Mouse (Mus musculus): ENCODE measurements around the gene Pik3c2a. TPM values are rescaled to one million over a fixed set of nuclear protein-coding genes. Genes with fewer than 3 reads are reported as not detected.

The Pik3c2a gene
- polyA plus RNA-seq, 1 experiment from 2014 or later: 32.4 TPM

DNA sequence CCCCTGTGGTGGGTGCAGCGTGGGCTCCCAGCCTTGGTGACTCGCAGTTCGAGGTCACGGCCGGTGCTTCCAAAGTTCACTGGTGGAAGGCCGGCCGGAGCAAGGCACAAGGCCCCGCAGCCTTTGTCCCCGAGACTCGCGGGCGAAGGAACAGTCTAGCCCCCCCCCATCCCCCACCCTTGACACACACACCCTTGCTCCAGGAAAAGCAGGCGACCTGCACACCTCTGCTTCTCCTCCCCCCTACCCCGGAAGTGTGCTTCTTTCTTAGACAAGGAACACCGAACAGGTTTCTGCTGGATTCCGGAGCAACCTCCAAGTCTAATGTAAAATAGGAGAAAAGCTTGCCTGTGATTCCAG lies 134.6 kb downstream of the Pik3c2a start:
- Histone ChIP-seq H3K36me3 (replicated peaks) (no peaks in the 10 kb centered on the region), H3K4me3 (replicated peaks) (peak overlapping the region; percentile 88), H3K9ac (peak overlapping the region; percentile 76), H3K4me1 (peaks cover 27% of the 10 kb centered on the region), H3K27me3 (no peaks in the 10 kb centered on the region), H3K4me2 (peak overlapping the region; percentile 95), H3K27ac (peak overlapping the region; percentile 46; the same call in 1 of the 2 replicates), H3K9me3 (no peaks in the 10 kb centered on the region)
- WGBS: 2% methylated on average over 16 of the region's 16 CpGs
- ATAC-seq (ENCODE audit: low FRiP score): peak; percentile 27

DNA sequence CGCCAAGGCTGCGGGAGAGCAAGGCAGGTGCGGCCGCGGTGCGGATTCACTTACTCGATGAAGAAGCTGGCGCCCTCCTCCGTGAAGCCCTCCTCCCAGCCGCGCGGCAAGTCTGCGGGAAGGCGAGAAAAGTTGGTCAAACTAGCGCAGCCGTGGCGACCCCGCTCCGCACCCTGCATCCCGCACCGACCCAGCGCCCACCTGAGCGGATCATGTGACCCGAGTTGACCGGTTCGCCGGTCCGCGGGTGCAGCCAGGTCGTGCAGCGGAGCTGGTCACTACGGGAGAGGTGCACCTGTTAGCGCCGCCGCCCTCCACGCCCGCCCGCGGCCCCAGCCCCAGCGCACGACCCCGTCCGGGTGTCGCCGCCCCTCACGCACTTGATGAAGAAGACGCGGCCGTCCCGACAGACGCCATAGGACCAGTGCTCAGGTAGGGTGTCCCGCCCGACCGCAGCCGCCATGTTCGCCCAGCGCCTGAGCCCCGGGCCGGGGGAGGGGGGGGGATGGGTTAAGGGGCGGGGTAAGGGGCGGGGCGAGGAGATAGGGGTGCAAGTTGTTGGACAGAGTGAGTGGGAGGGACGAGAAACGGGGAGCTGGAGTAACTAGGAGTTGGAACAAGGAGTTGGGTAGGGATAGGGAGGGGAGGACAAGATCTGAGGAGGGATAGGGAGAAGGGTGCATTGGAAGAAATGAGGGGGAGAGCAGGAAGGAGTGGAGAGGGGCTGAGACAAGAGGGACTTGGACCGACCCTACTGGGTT lies 135.2 kb downstream of the Pik3c2a start, which contains the start of gene Plekha7:
Gene Plekha7, minus strand, starts transcription at position 506 of the 761 bp plus-strand sequence.
- H3K4me1 ChIP-seq: peaks cover 27% of the 10 kb centered on the region
- peak within 1 kb of the TSS; percentile 95 for H3K4me2 ChIP-seq
- H3K9ac ChIP-seq: peak within 1 kb of the TSS; percentile 76
- peak within 1 kb of the TSS; percentile 88 for H3K4me3 ChIP-seq (replicated peaks)
- no peaks in the 10 kb centered on the region for H3K9me3 ChIP-seq
- peak; percentile 74 for ATAC-seq (ENCODE audit: low FRiP score)
- WGBS: 0% methylated on average over 58 of the region's 65 CpGs
- no peaks in the 10 kb centered on the region for H3K27me3 ChIP-seq
- peak within 1 kb of the TSS; percentile 85 for H3K27ac ChIP-seq
- no peaks in the 10 kb centered on the region for H3K36me3 ChIP-seq (replicated peaks)

DNA sequence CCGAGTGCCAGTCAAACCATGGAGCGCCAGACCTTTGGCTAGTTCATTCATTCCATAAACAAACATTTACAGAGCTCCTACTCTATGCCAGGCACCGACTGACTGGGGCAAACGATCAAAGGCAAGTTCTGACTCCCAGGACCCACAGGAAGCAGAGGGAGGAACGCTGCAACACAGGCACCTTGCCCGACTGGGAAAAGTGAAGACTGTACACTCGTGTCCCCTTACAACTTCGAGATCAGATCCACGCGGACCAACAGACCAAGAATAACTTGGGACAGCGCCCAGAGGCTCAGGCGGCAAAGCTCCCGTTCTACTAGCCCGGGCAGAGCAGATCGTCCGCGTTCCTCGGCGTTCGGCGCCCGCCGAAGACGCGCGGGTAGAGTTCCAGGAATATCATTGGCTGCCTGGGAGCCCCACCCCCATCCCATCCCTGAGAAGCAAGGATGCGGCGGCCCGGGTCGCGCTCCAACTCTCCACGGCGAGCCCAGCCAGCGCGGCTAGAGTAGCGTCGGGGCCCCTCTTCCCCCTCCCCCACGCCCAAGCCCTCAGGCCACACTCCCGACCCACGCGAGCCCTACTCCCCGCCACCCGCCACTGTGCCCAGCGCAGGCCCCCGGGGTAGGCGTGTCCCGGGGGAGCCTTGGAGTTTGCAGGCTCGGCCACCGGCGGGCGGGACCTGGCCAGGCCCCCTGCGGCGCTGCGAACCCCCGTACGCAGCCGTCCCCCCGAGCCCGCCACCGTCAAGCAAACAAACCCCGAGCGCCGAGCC lies 136.0 kb downstream of the Pik3c2a start:
- Histone ChIP-seq H3K9me3 (no peaks in the 10 kb centered on the region), H3K27ac (peak overlapping the region; percentile 85), H3K4me1 (peaks cover 27% of the 10 kb centered on the region), H3K4me2 (peak overlapping the region; percentile 95), H3K36me3 (replicated peaks) (no peaks in the 10 kb centered on the region), H3K27me3 (no peaks in the 10 kb centered on the region), H3K4me3 (replicated peaks) (peak overlapping the region; percentile 88), H3K9ac (peak overlapping the region; percentile 76)
- peak; percentile 86 for ATAC-seq (ENCODE audit: low FRiP score)
- under 1% methylated on average over 61 of the region's 63 CpGs for WGBS

DNA sequence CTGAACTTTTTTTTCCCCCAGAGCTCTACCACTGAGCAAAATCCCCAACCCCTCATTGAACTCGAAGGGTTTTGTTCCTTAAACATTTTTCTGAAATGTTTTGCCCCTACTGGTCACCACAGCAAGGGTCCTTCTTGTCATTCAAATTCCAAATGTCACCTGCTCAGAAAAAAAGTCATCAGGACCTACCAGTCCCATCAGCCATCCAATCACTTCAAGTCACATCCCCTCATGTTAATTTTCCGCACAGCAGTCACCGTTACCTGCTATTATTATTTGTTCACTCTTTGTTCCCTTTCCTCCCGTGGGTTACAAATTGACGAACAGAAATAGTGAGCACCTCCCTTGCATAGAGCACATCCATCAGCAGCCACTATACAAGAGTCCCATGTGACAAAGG lies 136.6 kb downstream of the Pik3c2a start:
- no peak for ATAC-seq (ENCODE audit: low FRiP score)
- Histone ChIP-seq H3K27me3 (no peaks in the 10 kb centered on the region), H3K9ac (peak overlapping the region; percentile 76), H3K4me3 (replicated peaks) (peak overlapping the region; percentile 88), H3K36me3 (replicated peaks) (no peaks in the 10 kb centered on the region), H3K4me2 (peak overlapping the region; percentile 95), H3K9me3 (no peaks in the 10 kb centered on the region), H3K27ac (no peak overlapping the region), H3K4me1 (peaks cover 27% of the 10 kb centered on the region)
- 8% methylated on average over 5 of the region's 5 CpGs for WGBS

DNA sequence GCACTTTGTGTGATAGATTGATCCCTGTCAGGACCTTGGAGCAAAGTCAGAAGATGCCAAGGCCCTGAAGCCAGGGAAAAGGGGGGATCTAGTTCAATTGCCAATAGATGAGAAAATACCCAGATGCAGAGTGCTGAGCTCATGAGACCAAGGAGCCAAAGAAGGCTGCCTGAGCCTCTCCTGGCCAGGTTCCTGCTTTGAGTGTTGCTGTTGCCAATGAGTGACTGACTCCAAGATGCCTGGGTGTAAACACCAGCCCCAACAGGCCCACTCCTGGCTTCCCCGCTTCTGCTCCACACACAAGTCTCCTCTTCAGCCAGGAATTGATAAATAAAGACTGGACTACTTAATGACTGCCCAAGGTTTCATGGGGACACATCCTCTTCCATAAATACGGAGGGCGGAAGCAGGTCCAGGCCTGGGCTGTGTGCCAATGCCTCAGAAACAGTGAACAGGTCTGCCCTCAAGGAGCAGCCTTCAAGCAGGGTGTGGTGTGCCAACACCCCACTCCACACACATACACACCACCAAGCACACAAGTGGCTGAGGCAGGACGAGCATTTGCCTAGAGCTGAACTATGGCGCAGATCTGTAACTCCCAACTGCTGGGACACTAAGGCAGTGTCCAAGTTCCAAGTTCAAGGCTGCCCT lies 141.5 kb downstream of the Pik3c2a start:
- Histone ChIP-seq H3K9ac (no peak overlapping the region), H3K27ac (no peak overlapping the region), H3K36me3 (replicated peaks) (no peaks in the 10 kb centered on the region), H3K9me3 (no peaks in the 10 kb centered on the region), H3K4me3 (replicated peaks) (no peak overlapping the region), H3K27me3 (no peaks in the 10 kb centered on the region), H3K4me1 (peaks cover 13% of the 10 kb centered on the region), H3K4me2 (no peak overlapping the region)
- ATAC-seq (ENCODE audit: low FRiP score): no peak
- WGBS: 92% methylated on average over 5 of the region's 5 CpGs

DNA sequence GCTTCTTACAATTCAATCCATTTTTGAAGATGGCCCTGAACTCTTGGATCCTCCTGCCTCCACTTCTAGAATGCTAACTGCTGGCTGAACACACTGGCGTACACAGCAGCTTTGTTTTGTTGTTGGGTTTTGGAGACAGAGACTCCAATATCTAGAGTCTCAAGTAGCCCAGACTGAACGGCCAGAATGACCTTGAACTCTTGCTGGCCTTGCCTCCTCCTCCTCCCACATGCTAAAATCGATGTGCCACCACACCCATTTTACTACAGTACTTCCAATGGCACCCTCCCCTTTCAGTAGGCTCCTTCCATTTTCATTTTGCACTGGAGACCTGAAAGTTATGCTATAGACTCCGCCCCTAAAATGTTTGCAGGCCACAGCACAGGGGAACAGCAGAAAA lies 142.1 kb downstream of the Pik3c2a start:
- Histone ChIP-seq H3K27ac (no peak overlapping the region), H3K4me3 (replicated peaks) (no peak overlapping the region), H3K36me3 (replicated peaks) (no peaks in the 10 kb centered on the region), H3K9ac (no peak overlapping the region), H3K27me3 (no peaks in the 10 kb centered on the region), H3K4me1 (peaks cover 6% of the 10 kb centered on the region), H3K9me3 (no peaks in the 10 kb centered on the region), H3K4me2 (no peak overlapping the region)
- 87% methylated on average over 4 of the region's 4 CpGs for WGBS
- no peak for ATAC-seq (ENCODE audit: low FRiP score)

DNA sequence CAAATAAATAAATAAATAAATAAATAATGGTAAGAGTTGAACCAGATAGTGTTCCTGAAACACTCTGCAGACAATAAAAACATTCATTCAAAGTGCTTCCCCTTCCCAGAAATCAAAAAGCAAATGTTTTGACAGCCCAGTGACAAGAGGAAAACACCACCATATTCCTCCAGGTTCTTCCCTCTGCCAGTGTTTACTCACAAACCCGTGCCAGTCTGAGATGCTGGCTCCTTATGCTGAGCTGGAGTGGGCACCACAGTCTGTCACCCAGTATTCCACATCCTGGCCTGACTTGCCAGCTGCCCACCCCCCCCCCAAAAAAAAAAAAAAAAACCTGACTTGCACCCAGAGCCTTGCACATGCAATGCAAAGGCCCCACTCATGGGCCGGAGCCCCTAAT lies 144.4 kb downstream of the Pik3c2a start:
- Histone ChIP-seq H3K9ac (no peak overlapping the region), H3K9me3 (no peaks in the 10 kb centered on the region), H3K4me1 (no peaks in the 10 kb centered on the region; the same call in 1 of the 2 replicates), H3K36me3 (replicated peaks) (no peaks in the 10 kb centered on the region), H3K4me2 (no peak overlapping the region), H3K27me3 (no peaks in the 10 kb centered on the region), H3K27ac (no peak overlapping the region), H3K4me3 (replicated peaks) (no peak overlapping the region)
- 87% methylated on average over 2 of the region's 2 CpGs for WGBS
- ATAC-seq (ENCODE audit: low FRiP score): no peak

DNA sequence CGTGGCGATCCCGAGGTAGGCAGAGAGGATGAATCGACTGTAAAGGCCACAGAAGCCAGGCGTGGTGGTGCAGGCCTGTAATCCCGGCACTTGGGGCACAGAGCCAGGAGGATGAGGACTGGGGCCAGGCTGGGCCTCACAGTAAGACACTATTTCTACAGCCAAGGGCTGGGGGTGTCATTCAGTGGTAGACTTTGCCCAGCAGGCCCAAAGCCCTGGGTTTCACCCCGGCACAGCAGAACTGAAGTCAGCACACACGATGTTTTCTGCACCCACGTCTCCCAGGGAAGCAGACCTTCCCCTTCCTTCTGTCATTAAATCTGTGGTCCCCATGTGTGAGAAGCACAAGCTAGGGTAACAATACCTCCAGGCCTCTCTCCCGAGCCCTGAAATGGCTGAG lies 144.9 kb downstream of the Pik3c2a start:
- no peaks in the 10 kb centered on the region for H3K9me3 ChIP-seq
- no peak for ATAC-seq (ENCODE audit: low FRiP score)
- no peaks in the 10 kb centered on the region; the same call in 1 of the 2 replicates for H3K4me1 ChIP-seq
- no peak overlapping the region for H3K4me2 ChIP-seq
- no peak overlapping the region for H3K4me3 ChIP-seq (replicated peaks)
- no peaks in the 10 kb centered on the region for H3K36me3 ChIP-seq (replicated peaks)
- 78% methylated on average over 10 of the region's 10 CpGs for WGBS
- H3K9ac ChIP-seq: no peak overlapping the region
- H3K27me3 ChIP-seq: no peaks in the 10 kb centered on the region
- H3K27ac ChIP-seq: no peak overlapping the region

DNA sequence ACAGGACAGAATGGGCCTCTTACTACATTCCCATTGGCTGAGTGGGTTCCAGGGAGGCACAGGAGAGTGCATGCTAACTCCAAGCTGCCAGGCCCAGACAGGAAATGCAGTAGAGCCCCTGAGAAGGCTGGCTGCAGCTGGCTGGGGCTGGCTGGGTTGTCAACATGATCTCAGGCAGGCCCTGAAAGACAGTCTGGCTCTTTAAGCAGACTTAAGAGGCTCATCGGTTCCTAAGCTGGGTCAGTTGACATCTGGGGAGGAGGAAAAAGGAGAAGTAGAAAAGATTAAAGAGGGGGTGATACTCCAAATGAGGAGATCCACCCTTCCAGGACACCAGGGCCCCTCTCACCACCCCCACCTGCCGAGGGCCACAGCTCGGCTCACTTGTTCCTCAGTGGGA lies 148.3 kb downstream of the Pik3c2a start:
- Histone ChIP-seq H3K27ac (no peak overlapping the region), H3K4me3 (replicated peaks) (no peak overlapping the region), H3K4me2 (no peak overlapping the region), H3K9me3 (no peaks in the 10 kb centered on the region), H3K36me3 (replicated peaks) (no peaks in the 10 kb centered on the region), H3K9ac (0 out of 2 replicates have a peak overlapping the region, but pooled peaks have one; percentile 2), H3K4me1 (no peaks in the 10 kb centered on the region; the same call in 1 of the 2 replicates), H3K27me3 (no peaks in the 10 kb centered on the region)
- ATAC-seq (ENCODE audit: low FRiP score): no peak
- 65% methylated on average over 3 of the region's 3 CpGs for WGBS

DNA sequence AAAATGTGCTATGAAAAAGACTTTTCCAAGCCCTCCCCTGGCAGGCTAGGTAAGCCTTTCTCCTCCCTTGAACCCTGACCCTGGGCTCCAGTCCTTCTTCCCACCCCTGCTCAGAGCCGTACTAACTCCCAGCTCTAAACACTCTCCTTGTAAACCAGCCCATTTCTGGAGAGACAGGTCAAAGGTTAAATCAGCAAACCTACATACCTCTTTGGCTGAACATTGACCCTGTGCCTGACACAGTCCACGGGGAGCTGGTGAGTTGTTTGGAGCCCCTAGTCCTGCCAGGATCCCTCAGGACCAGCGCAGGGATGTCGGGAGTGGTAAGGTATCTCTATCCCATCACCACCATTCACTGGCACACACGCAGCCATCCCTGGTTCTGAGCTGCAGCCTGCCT lies 150.9 kb downstream of the Pik3c2a start:
- no peaks in the 10 kb centered on the region for H3K27me3 ChIP-seq
- no peak overlapping the region for H3K4me3 ChIP-seq (replicated peaks)
- H3K27ac ChIP-seq: no peak overlapping the region
- H3K36me3 ChIP-seq (replicated peaks): no peaks in the 10 kb centered on the region
- WGBS: 53% methylated on average over 5 of the region's 5 CpGs
- no peak overlapping the region for H3K9ac ChIP-seq
- peaks cover 2% of the 10 kb centered on the region for H3K4me1 ChIP-seq
- ATAC-seq (ENCODE audit: low FRiP score): no peak
- no peak overlapping the region for H3K4me2 ChIP-seq
- H3K9me3 ChIP-seq: no peaks in the 10 kb centered on the region

DNA sequence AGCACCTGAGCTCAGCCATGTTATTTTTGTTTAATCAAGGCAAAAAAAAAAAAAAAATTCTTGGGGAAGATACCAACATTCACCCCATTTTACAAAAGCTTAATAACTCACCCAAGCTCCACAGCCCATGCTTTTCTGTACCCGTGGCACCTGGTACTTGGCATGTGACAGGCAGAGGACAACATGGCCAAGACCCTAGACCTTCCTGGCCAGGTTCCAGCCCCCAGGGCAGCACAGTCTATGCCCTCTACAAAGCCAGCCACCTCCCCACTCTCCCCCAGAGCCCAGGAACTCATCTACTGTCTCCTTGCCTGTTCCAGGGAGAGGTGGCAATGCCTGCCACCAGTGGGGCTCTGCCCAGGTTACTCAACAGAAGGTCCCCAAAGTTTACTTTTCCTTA lies 152.7 kb downstream of the Pik3c2a start:
- Histone ChIP-seq H3K4me1 (peaks cover 19% of the 10 kb centered on the region), H3K9me3 (no peaks in the 10 kb centered on the region), H3K9ac (no peak overlapping the region), H3K4me2 (no peak overlapping the region), H3K4me3 (replicated peaks) (no peak overlapping the region), H3K36me3 (replicated peaks) (no peaks in the 10 kb centered on the region), H3K27ac (no peak overlapping the region), H3K27me3 (no peaks in the 10 kb centered on the region)
- WGBS: 88% methylated on average over 1 of the region's 1 CpGs
- ATAC-seq (ENCODE audit: low FRiP score): no peak

DNA sequence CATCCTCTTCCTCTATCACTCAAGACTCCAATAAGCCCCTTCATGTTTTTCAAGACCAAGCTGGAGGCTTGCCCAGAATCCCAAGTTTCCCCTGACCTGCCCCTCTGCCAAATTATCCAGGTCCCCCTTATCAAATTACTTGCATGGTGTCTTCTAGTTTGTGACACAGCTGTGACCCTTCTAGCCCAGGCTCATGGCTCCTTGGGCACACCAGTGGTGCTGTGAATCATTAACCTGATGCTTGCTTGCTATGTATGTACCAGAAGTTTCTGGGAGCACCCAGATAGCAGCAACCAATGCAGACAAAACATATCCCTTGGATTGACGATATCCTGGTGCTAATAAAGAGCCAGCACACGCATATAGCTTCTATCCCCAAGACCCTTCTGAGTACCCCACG lies 154.3 kb downstream of the Pik3c2a start:
- Histone ChIP-seq H3K27me3 (no peaks in the 10 kb centered on the region), H3K4me1 (peaks cover 35% of the 10 kb centered on the region), H3K4me3 (replicated peaks) (no peak overlapping the region), H3K27ac (no peak overlapping the region), H3K9me3 (no peaks in the 10 kb centered on the region), H3K9ac (no peak overlapping the region), H3K4me2 (no peak overlapping the region), H3K36me3 (replicated peaks) (no peaks in the 10 kb centered on the region)
- 90% methylated on average over 3 of the region's 3 CpGs for WGBS
- no peak for ATAC-seq (ENCODE audit: low FRiP score)

All from forebrain, embryonic 12.5 days (tissue).